Mouse (Mus musculus) adrenal gland, postnatal 25 days (tissue): Measurements from ENCODE around the gene Jaml. TPM values are rescaled to one million over a fixed set of nuclear protein-coding genes. Genes with fewer than 3 reads are reported as not detected.

Experiments
- DNase-seq: peaks from one replicate; pipeline ENCODE4 v3.0.0; 2021; ENCODE audit warnings: mixed read lengths
- total RNA-seq: library from RNA; stranded (reverse); gene quantifications from 2 replicates; pipeline ENCODE4 v1.2.3, GENCODE M21; 2021

Jaml gene
- total RNA-seq, 1 experiment from 2014 or later = 1.1 TPM

- no peak for DNase-seq
Observed at GRCm38 (mm10) chr9:45083132-45083531, 4.1 kb downstream of the Jaml start.

GRCm38 (mm10) chr9:45084556-45084955, 5.6 kb downstream of the Jaml start:
- no peak for DNase-seq

- no peak for DNase-seq
Observed at GRCm38 (mm10) chr9:45085741-45086690, 7.0 kb downstream of the Jaml start.

GRCm38 (mm10) chr9:45088040-45088439, 9.1 kb downstream of the Jaml start:
- DNase-seq = no peak

GRCm38 (mm10) chr9:45090811-45091210, 11.8 kb downstream of the Jaml start:
- no peak for DNase-seq

- no peak for DNase-seq
Observed at GRCm38 (mm10) chr9:45092641-45093040, 13.7 kb downstream of the Jaml start.

GRCm38 (mm10) chr9:45095149-45095937, 16.4 kb downstream of the Jaml start:
- DNase-seq = no peak

GRCm38 (mm10) chr9:45097877-45098276, 18.9 kb downstream of the Jaml start:
- DNase-seq = no peak

GRCm38 (mm10) chr9:45098426-45098825, 19.4 kb downstream of the Jaml start:
- DNase-seq = no peak

GRCm38 (mm10) chr9:45102528-45102927, 23.5 kb downstream of the Jaml start:
- peak; percentile 33 for DNase-seq

- DNase-seq = no peak
Observed at GRCm38 (mm10) chr9:45103211-45103979, 24.4 kb downstream of the Jaml start.

GRCm38 (mm10) chr9:45105596-45106374, 26.8 kb downstream of the Jaml start:
- DNase-seq = no peak

- DNase-seq = peak; percentile 46
Observed at GRCm38 (mm10) chr9:45115706-45116105, 36.7 kb downstream of the Jaml start.

- DNase-seq = no peak
Observed at GRCm38 (mm10) chr9:45116819-45117218, 37.8 kb downstream of the Jaml start.

- DNase-seq = no peak
Observed at GRCm38 (mm10) chr9:45117741-45118431, 38.9 kb downstream of the Jaml start, which contains the start of gene Scn2b. Gene Scn2b (plus strand): TSS chr9:45117782.

GRCm38 (mm10) chr9:45118552-45118951, 39.6 kb downstream of the Jaml start:
- DNase-seq = no peak

GRCm38 (mm10) chr9:45119316-45119953, 40.5 kb downstream of the Jaml start:
- DNase-seq = no peak

- no peak for DNase-seq
Observed at GRCm38 (mm10) chr9:45119954-45120530, 41.1 kb downstream of the Jaml start.

- DNase-seq = no peak
Observed at GRCm38 (mm10) chr9:45120567-45120966, 41.6 kb downstream of the Jaml start.

- no peak for DNase-seq
Observed at GRCm38 (mm10) chr9:45121001-45121400, 42.0 kb downstream of the Jaml start.
